Mouse (Mus musculus) gastrocnemius, postnatal 25 days (tissue): ENCODE measurements around the gene 6430531B16Rik. TPM values are rescaled to one million over a fixed set of nuclear protein-coding genes. Genes with fewer than 3 reads are reported as not detected.

ENCODE experiments used
- DNase-seq: peaks from one replicate; pipeline ENCODE4 v3.0.0; 2022
- total RNA-seq, 2 experiments: library from RNA; stranded (reverse); gene quantifications; 1 replicate in 1 of 2; 2 replicates in 1 of 2; pipeline ENCODE4 v1.2.3; 2021

The 6430531B16Rik gene
- total RNA-seq, 2 experiments from 2014 or later, result not detected

- DNase-seq, result no peak
Observed at GRCm38 (mm10) chr7:139970979-139971378, 7.6 kb downstream of the 6430531B16Rik start.

GRCm38 (mm10) chr7:139970216-139970919 lies 8.2 kb downstream of the 6430531B16Rik start:
- DNase-seq, result no peak

DNA sequence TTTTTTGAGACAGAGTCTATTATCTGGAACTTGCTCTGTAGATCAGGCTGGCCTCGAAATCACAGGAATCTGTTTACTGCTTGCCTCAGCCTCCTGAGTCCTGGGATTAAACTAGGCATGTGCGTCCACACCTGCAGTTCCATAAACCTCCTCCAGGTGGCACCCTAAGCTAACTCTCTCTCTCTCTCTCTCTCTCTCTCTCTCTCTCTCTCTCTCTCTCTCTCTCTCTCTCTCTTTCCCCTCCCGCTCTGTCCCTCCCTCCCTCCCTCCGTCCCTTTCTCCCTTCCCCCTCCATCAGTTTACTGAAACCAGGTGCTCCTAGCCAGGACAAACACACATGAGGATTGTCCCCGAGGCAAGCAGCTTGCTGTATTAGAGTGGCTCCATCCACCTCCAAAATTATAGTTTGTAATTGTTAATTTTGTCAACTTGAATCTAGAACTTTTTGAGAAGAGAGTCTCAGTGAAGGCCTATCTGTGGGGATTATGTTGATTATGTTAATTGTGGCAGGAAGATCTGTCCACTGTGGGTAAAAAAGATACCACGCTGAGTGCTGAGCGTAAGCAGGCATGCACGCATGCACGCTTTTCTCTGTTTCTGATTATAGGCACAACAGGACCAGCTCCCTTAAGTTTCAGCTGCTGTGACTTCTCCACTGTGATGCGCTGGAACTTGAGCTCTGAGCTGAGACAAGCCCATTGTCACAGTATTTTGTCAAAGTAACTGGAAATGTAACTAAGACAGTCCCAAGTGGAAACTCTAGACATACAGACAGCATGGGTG lies 9.0 kb downstream of the 6430531B16Rik start:
- DNase-seq, result peak; percentile 47

DNA sequence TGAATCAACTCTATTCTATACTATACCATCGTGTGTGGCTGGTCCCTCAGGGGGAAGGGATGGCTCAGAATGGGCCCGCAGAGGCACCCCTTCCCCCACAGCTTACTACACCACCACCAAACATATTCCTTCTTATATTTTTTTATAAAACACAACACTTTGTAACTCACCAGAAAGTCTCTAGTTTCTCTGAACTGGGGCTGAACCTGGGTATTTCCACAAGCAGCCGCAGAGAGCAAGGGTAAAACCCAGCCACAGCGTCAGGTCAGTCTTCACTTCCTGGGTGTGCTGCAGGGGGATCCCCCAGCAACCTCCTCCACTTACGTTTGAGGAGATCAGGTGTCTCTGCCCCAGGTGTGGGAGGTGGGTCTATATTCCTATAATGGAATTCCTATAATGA lies 10.1 kb downstream of the 6430531B16Rik start:
- no peak for DNase-seq

- no peak for DNase-seq
Observed at GRCm38 (mm10) chr7:139967175-139967574, 11.4 kb downstream of the 6430531B16Rik start.

GRCm38 (mm10) chr7:139963814-139964213 lies 14.7 kb downstream of the 6430531B16Rik start:
- DNase-seq, result no peak

GRCm38 (mm10) chr7:139961141-139961540 lies 17.4 kb downstream of the 6430531B16Rik start:
- no peak for DNase-seq

GRCm38 (mm10) chr7:139957958-139958357 lies 20.6 kb downstream of the 6430531B16Rik start:
- DNase-seq, result no peak

- DNase-seq, result no peak
Observed at GRCm38 (mm10) chr7:139957437-139957836, 21.1 kb downstream of the 6430531B16Rik start.

GRCm38 (mm10) chr7:139956658-139957057 lies 21.9 kb downstream of the 6430531B16Rik start:
- no peak for DNase-seq

- DNase-seq, result no peak
Observed at GRCm38 (mm10) chr7:139955505-139955904, 23.1 kb downstream of the 6430531B16Rik start.

- no peak for DNase-seq
Observed at GRCm38 (mm10) chr7:139951991-139952633, 26.4 kb downstream of the 6430531B16Rik start.

DNA sequence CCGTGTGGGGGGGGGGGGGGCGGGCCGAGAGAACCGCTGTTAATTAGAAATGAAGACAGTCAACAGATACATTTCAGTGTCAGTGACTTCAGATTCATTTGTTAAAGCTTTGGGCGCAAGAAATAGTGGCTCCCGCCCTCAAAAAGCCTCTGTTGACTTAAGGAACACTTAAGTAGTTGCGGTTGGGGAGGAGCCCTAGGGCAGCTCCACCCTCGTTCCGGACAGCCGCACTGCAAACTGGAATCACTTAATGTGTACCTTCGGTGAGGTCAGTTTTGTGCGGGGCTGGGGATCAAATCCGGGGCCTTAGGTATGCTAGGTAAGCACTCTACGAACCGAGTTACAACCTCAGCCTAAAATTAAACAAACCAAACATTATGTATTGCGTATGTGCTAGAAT lies 27.5 kb downstream of the 6430531B16Rik start:
- DNase-seq, result no peak

DNA sequence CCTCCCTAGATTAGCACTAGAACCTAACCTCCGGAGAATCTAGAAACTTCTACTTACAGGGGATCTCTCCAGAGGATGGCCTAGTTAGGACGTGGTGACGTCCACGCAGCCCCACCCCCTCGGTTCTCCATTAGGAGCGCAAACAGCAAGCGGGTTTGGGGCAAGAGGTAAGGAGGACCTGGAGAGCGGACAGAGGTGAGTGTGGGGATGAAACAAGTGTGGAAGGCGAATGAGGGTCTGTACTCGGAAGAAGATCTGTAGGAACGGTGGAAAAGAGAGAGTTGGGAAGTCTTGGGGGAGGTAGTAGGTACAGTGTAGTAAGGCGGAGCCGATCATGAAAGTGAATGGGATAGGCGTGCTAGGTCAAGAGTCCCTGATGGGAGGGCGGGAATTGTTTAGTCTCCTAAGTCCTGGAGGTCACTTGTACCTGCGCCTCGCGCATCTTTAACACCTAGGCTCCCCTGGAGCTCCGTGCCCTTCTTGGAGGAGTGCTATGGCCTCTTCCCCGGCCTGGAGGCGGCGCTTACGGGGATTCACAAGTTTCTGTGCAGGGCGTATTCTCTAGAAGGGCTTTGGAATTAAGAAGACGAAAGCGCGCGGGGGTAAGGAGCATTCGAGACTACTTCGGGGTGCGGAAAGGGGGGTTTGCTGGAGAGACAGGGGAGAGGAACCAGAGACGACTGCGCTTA lies 28.1 kb downstream of the 6430531B16Rik start:
- DNase-seq, result peak; percentile 45

- no peak for DNase-seq
Observed at GRCm38 (mm10) chr7:139949893-139950282, 28.7 kb downstream of the 6430531B16Rik start.

- no peak for DNase-seq
Observed at GRCm38 (mm10) chr7:139946032-139946431, 32.5 kb downstream of the 6430531B16Rik start.

GRCm38 (mm10) chr7:139945516-139945915 lies 33.0 kb downstream of the 6430531B16Rik start:
- no peak for DNase-seq

GRCm38 (mm10) chr7:139944291-139945240 lies 34.0 kb downstream of the 6430531B16Rik start:
- DNase-seq, result no peak

DNA sequence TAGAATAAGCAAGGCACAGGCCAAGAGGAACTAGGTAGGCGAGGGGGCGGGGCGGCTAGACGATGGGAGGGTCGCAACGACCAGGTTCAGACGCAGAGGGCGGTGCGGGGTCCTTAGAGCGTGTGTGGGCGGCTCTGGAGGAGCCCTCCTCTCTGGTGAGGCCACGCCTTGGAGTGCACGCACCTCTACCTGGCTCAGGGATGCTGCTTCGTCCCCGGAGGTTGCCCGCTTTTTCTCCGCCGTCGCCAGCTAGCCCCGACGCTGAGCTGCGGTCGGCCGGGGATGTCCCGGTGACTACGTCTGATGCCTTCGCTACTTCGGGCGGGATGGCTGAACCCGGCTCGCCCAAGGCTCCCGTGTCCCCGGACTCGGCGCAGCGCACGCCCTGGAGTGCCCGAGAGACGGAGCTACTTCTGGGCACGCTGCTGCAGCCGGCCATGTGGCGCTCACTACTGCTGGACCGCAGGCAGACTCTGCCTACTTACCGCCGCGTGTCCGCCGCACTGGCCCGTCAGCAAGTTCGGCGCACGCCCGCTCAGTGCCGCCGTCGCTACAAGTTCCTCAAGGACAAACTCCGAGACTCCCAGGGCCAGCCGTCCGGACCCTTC lies 34.8 kb downstream of the 6430531B16Rik start, which contains the start of gene Utf1:
TSS of gene Utf1 (plus strand) at position 116 of the 608 bp plus-strand sequence.
- DNase-seq, result no peak

DNA sequence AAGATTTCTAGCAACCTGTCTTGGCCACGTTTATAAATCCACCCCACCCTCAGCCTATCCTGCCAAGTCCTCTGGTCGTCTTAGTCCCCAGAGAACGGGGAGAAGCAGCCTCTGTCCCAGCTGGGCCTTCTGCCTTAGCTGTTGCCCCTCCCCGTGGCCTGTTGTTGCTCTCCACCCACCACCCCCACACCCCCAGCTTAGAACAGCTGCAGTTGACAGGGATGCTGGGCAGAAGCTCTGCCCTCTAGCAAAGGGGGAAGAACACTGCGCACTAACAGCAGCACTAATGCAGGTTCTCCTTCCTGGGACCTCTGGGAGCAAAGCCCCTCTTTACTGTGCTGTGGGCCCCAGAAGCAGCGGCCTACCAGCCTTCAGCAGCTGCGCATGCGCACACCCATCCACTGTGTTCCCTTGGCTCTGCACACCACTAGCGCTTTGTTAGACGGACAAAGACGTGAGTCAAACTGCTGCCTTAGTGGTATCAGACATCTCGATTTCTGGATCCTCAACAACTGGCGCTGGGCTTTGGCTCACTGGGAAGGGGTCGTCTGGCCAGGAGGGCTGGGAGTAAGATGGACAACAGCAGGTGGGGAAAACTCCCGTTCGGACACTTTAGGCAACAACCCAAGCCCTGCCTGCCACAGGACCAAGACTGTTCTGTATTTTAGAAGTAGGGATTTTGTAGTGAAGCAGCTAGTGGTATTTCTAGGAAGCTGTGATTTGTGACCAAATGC lies 37.9 kb downstream of the 6430531B16Rik start:
- DNase-seq, result no peak
